Mouse (Mus musculus): ENCODE results near the gene Zbed6.
"Not testable (repeated sequence)": the region's sequence is repeated elsewhere in the genome, so short reads cannot be mapped to it uniquely, and the experiment has no call there.

Gene Zbed6

DNA sequence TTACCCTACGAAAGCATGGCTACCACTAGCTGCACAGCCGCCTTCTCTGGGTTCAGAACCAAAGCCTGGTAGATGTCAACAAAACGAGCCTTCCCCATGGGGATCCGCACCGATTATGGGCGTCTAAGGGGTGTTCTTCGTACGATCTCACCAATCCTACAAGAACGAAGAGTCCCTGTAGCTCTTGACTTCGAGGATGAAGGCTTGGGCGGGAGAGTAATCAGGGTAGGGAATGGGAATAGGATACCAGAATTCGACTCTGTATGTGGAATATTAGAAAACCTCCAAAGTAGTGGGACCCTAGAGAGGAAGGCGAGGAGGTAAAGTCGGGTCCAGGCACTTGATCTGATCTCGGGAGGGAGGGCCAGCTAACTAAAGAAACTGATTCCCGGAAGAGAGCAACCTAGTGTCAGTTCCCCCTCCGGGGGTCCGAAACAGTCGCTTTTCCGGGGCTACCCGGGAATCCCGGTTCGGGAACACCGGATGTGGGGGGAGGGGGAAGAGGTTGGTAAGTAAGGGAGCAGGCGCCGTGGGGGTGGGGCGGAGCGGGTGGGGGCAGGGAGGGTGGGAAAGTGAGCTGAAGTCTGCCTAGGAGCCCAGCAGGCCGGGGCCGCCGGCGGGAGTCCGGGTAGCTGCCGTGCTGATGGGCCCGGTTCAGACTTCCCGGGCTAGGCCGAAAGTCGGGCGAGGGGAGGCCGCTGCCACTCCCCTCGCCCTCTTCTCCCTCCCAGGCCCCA is at the start of gene Zbed6:
Gene Zbed6 (minus strand): TSS at position 420 of the 737 bp plus-strand sequence.
- peak; percentile 71 for DNase-seq

DNA sequence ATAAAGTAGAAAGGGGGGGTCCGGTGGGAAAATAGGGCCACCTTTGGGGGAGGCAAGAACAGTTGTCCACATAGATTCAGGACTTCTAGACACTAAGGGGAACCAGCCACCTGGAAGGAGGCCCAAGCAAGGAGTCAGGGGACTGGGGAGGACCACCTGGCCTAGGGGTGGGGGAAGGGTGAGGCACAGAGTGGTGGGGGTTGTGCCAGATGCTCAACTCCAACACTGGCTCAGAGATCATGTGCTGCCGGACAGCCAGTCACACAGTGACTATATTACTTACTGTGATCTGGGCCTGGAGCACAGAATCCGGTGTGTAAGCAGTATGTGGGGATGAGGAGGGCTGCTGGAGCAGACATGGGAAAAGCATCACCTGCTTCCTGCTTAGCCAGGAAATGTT is 48.6 kb upstream of the Zbed6 start:
- no peak for DNase-seq

DNA sequence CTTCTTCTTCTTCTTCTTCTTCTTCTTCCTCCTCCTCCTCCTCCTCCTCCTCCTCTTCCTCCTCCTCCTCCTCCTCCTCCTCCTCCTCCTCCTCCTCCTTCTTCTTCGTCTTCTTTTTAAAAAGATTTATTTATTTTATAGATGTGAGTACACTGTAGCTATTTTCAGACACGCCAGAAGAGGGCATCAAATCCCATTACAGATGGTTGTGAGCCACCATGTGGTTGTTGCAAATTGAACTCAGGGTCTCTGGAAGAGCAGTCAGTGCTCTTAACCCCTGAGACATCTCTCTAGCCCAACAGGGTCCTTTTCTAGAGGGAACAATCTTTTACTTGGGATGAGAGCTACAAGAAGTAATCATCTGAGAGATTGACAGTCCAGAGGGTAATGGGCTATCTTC is 41.1 kb upstream of the Zbed6 start:
- not testable (repeated sequence) for DNase-seq

DNA sequence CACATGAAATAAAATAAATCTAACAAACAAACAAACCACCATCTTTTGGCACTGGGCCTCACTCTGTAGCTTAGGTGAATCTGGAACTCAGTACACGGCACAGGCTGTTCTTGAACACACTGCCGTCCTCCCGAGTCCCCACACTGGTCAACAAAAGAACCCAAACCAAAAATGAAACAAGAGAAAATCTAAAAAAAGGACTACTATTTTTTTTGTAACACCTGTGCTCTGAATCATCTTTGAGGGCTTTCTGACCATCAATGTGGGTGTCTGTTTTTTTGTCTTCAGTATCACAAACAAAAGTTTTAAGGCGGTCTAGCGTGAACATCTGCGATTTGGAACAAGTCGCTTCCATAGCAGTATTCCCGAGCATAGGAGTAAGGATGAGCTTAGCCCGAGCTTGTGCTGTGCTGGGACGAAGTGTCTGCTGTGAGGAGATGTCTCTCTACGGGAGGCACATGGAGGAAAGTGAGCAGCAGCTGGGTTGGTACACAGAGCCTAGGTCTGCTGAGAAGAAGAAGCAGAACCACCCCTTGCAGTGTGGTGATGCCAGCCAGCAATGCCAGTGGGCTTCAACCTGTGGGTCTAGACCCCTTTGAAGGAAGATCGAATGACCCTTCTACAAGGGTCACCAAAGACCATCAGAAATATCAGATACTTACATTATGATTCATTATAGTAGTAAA is 37.4 kb upstream of the Zbed6 start:
- DNase-seq: no peak

DNA sequence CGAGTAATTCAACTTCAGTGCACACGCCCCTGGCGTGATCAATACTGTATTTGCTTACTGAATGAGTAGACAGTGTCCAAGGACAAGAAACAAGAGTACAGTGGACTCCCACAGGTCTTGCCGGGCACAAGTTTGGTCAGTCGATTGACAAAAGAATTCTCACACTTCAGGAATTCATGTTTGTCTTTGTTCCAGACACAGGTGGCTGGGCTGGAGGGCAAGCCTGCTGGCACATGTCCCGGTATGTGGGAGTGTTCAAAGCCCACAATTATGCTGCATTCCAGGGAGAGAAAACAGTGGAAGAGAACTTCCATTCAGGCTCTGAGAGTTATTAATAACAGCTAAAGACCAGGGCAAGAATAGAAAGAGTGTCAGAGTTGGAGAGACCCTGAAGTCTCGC is 35.2 kb upstream of the Zbed6 start:
- no peak for DNase-seq

DNA sequence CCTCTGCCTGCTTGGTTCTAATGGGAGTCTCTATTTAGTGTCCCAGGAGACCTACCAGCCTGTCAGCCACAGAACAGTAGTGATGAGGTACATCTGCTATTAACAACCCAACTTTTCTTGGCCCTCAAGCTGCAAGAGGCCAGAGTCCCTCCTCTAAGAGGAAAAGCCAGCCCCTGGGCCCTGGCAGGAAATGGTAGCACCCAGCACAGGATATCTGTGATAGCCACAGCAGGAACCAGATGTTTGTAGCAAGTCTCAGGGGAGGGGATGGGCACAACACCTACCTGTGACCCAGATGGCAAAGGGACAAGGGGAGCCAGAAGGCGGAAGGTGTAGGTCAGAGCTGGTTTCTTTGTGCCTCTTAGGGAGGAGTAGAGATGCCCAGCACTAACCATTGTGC is 34.2 kb upstream of the Zbed6 start:
- no peak for DNase-seq

DNA sequence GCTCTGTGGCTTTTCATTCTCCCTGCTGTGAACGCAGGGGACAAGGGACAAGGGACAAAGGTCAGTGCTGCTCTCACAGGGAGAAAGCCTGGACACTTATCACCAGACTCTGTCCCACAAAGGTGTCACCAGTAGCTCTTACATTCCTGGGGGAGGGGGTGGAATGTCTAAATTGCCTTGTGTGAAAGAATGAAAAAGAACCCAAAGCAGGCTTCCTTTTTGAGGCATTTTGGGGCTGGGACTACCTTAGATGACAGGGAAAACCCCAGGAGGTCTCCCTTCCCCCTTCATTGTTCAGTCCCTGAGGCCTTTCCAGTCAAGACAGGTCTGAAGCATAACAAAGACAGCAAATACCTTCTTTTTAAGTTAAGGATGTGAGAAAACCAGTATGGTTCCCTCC is 33.6 kb upstream of the Zbed6 start:
- DNase-seq: no peak

DNA sequence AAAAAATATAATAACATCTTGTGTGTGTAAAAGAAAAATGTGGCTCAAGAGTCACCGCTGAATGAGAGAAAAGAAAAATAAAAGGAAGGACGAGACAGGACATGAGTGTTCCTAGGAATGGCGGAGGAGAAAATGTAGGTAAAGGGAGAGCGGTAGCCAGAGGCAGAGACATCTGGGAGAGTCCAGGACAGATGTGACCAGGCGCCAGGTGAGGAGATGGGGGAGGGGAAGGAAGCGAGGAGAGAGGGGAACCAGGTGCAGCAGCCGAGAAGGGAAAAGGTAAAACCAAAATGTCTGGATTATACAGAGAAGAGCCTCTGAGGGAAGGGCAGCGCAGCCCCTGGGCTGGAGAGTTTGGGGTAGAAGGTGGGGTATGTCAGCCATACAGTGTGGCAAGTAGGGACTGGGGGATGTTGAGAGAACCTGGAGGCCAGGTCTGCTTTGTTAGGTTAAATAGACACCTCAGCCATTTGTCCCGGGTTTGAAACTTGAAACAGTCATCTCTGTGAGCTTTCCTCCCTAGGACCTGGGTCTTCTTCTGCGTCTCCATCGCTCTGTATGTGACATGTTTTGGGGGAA is 32.9 kb upstream of the Zbed6 start:
- DNase-seq: no peak

DNA sequence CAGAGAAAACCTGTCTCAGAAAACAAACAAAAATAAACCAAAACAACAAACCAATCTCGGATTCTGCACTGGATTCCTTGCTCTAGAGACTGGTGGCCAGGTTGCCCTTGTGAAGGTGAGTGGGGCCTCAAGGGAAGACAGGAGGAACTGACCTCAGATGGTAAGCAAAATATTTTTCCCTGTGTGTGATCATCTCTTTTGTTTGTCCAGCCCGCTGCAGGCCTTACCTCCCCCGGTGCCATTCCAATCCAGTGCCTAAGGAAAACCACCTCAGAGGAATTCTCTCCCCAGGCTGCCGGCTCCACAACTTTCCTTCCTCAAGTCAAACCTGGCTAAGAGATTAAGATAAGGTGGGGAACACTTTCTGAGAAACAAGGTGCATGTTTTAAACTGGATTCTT is 31.5 kb upstream of the Zbed6 start:
- DNase-seq: no peak

DNA sequence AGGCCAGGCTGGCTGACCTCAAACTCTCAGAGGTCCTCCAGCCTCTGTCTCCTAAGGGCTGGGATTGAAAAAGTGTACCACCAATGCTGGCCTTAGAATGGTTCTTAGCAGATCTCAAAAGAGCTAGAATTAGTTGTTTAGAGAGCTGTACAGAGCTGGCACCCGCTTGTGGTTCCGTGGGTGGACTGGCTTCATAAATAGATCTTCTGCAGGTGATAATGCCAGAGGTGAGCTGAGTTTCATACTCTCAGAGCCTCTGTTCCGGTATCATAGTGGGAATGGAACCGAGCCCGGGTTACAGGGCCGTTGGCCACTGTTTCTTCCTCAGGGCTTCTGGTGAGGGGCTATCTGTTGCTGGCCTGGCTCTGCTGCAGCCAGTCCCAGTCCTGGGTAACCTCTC is 30.4 kb upstream of the Zbed6 start:
- no peak for DNase-seq

DNA sequence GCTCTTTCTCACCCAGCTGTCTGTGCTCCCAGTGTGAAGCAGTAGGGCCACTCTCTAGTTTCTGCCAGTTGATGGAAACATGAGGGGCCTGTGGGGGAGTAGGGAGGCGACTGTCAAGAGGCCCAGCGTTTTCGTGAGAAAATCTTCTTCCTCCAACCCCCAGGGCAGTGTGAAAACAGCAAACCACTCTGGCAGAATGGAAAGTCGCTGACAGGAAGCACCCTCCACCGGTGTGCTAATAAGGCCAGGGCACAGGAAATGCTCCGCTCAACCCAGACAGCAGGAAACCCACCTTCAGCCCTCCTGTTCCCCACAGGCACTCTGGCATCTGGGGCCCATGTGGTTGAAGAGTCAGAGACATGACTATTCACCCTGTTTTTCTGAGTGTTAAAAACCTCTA is 29.2 kb upstream of the Zbed6 start, which contains the start of gene Lax1:
Gene Lax1 (minus strand): TSS at position 212 of the 400 bp plus-strand sequence.
- DNase-seq: no peak

DNA sequence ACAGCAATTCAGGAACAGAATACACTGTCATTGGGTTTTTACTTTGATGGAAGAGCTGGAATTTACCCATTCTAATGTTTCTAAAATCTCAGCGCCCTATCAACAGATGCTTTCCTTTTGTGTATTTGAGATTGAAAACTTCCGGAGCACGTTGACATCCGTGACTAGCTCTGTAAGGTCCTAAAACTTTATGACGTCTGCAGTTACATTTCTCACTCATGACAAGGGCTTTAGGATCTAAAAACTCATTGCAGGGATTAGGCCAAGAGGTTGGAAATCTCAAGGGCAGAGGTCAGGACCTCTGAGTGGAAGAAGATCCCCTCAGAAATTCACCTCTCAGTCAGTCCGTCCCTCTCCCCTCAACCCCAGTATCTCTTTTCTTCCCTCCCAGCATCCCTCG is 27.6 kb upstream of the Zbed6 start:
- no peak for DNase-seq

DNA sequence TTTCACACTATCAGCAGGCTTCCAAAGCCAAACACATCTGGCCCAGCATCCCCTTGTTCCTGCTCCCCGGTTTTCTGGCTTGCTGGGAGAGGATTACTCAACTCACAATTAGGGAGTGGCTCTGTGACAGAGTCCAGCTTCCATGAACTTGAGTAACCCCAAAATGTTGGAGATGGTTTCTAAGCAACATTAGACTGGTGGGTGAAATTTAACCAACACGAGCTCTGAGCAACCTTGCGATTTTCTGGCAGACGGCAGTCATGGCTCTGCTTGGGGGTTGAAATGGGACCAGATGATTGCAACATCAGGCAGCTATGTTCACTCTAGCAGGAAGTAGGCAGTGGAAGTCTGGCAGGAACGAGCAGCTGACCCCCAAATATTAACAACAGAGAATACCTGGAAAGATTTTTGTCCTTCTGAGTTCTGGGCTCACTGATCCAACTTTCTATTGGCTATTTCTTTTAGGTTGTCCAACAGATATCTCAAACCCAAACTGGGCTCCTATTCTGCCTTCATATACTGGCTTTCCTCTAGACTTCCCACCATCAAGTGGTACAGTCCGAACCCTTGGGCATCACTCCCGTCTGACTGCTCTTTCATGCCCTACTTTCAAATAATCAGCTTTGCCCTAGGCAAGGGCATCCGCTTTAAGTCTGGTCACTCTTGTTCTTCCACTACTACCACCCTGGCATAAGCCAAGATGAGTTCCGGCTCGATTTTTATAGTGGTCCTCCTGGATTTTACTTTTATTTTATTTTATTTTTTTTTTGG is 25.2 kb upstream of the Zbed6 start:
- no peak for DNase-seq

DNA sequence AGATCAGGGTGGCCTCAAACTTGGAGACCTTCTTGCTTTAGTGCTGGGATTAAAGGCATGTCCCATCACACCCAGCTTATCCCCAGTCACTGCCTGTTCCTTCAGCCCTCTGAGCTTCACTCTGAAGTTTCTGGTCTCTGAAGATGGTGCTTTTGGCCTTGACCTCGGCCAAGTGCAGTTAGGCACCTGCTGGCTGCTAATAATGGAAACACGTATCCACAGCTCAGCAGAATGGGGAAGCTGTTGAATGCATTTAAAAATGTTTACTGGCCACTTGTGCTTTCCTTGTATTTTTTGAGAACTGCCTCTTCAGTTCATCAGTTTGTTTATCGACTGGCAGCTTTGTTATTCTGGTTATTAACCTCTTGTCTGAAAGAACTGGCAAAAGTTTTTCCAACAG is 11.1 kb upstream of the Zbed6 start:
- DNase-seq: no peak

DNA sequence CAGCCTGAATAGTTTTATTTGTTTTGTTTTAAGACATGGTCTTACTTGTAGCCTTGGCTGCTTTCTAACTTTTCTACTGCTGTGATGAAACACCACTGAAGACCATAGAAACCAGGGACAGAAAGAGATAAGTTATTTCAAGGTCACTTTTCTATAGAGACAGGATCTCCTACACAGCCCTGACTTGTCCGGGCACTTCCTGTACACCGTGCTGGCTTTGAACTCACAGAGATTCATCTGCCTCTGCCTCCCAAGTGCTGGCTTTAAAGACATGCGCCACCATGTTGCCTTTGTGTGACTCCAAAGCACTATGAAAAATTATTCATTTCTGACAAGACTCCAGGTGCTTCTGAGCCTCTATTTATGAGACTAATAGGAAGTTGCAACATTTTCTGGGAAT is 10.6 kb upstream of the Zbed6 start:
- DNase-seq: no peak

DNA sequence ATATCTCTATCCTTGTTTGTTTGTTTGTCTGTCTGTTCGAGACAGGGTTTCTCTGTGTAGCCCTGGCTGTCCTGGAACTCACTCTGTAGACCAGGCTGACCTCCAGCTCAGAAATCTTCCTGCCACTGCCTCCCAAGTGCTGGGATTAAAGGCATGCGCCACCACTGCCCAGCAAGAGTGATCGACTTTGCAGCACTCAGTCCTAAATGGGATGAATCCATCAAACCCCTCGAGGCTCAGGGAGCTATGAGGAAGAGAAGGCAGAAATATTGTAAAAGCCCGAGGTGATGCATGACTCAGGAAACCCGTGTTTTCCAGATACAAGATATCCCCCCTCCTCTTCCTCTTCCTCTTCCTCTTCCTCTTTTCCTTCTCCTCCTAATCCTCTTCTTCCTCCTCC is 10.1 kb upstream of the Zbed6 start:
- DNase-seq: no peak

DNA sequence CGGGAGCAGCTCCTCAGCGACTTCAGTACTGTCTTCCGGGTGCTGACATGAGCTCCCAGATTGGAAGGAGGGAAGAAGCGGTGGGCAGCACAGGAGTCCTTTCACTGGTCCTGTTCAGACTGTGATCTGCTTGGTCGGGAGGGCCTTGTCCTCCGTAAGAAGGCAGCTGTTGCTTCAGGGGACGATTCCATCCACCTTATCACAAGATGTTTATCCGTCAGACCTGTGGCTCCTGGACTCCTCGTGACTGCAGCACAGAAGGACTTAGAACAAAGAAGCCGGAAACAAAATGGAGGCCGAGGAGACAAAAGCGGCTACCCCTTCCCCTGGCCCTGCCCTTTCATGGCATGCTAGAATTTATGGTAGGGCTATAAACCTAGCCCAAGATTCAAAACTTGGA is 9.5 kb upstream of the Zbed6 start:
- DNase-seq: no peak

DNA sequence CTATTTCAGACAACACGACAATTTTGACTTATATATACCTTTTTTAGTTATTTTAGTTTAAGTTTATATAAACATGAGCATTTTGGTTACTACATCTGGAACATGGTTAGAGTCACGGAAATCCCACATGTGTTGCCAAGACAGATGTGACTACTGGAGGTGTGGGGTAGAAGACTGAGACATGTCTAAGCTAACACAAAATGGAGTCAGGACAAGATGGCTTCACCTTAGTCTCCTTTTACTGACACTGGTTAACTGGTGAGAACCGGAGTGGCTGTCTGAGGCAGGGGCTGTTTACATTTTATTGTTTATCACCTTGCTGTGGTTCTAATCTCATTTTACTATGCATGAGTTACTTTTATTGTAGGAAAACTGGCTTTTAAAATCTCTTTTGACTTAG is 7.9 kb upstream of the Zbed6 start:
- DNase-seq: no peak

DNA sequence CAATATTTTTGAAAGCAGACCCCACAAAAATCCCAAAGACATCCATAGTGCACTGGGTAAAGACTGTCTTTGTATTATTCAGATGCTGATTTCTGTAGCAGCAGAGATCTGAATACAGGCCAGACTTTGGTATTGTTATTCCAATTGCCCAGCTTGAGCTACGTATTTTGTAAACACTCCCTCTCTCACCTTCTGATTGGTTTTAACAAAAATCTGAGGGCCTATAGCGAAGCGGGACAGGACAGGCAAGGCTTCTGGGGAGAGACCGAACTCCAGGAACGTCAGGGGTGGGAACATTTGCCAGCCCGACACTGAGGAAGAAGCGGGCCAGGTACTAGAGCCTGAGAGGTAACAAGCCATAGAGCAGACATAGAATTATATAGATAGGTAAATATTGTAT is 7.0 kb upstream of the Zbed6 start:
- no peak for DNase-seq

DNA sequence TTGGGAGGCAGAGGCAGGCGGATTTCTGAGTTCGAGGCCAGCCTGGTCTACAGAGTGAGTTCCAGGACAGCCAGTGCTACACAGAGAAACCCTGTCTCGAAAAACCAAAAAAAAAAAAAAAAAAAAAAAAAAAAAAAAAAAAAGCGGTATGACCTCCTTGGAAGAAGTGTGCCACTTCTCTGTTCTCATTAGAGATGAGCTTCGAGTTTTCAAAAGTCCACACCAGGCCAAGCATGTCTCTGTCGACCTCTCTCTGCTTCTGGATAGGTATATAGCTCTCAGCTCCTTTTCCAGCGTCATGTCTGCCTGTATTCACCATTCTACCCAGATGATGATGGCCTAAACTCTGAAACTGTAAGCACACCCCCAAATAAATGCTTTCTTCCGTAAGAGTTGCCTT is 5.0 kb upstream of the Zbed6 start:
- not testable (repeated sequence) for DNase-seq

DNA sequence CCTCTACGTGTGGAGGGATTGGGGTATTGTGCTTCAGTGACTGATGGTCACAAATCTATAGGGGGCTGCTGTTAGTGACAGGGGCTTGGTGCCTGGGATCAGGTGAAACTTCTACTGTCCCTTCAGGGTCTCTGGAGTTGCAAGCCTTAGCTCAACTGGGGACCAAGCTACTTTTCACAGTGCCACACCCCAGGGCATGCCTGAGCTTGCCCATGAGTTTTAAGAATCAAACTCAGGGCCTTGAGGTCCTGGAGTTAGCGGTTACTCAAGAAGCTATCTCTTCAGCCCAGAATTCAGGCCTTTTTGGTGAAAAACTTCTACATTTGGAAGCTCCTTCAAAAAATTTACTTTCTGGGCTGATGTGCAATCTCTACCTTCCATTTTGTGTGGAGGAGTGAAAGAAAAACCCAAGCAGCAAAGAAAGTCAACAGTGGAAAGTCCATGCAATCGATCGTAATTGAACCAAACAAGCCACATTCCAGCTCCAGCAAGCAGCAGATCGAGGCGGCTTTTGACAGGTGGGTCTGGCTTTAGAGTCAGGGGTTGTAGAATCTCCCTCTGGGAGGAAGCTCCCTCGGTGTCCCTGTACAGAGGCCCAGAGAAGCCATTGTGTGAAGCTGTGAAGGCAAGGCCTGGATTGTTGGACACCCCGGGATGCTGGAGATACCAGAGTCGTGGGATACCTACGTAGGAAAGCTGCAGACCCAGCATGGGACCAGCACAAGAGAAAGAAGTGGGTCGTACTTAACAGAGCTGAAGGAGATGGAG is 3.7 kb upstream of the Zbed6 start:
- DNase-seq: no peak

DNA sequence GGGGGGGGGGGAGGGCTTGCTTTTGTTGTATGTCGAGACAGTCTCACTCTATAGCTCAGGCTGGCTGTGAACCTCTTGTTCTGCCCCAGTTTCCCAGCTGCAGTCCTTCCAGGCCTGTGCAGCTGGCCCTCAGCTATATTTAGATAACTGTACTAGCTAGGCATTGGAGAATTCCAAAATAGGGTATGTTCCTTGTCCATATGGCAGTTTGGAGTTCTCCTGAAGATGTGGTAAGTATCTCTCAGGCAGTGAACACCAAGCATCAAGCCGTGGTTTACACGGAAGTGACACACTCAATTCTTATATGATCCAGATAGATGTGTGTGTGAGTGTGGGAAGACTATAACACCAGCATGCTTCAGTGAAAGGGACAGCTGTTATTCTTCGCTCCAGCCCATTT is 2.7 kb upstream of the Zbed6 start:
- no peak for DNase-seq

DNA sequence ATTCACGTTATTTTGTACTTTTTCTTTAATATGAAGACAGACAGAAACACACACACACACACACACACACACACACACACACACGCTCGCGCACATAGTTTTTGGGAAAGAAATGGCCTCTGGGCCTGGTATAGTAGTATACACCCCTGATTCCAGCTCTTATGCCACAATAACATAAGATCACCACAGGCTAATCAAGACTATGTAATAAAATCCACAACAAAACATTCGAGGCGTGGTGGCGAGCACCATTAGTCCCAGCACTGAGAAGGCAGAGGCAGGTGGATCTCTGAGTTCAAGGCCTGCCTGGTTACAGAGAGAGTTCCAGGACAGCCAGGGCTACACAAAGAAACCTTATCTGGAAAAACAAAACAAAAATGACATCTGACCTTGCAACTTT is 2.3 kb upstream of the Zbed6 start:
- no peak for DNase-seq
